Comparison of ENCODE assay signal across 1 mouse cellular context in genomic region chr11:69804652-69804940, GRCm38 (mm10).
TF ChIP-seq lines count a peak whose summit lies in the region.

No protein-coding gene starts in this region.

TF ChIP-seq in MEL, 35 proteins besides CTCF, POLR2A, EP300 and RAD21:
- no peak for TF ChIP-seq RCOR1 (IDR thresholded peaks at IDR 0.05; ENCODE audit: low read depth, low read length)
- no peak for TF ChIP-seq JUND (IDR thresholded peaks at IDR 0.05; ENCODE audit: low read depth, low read length)
- TF ChIP-seq SMC3 (IDR thresholded peaks at IDR 0.05; ENCODE audit: low read depth, low read length) = no peak
- no peak for TF ChIP-seq ZKSCAN1 (IDR thresholded peaks at IDR 0.05; ENCODE audit: low read depth, low read length)
- no peak for TF ChIP-seq CHD1 (IDR thresholded peaks at IDR 0.05; ENCODE audit: low read depth, low read length)
- TF ChIP-seq GATA1 (IDR thresholded peaks at IDR 0.05; ENCODE audit: low read depth, low read length) = no peak
- no peak for TF ChIP-seq MYC (IDR thresholded peaks at IDR 0.05; ENCODE audit: low read depth, low read length)
- TF ChIP-seq BHLHE40 (IDR thresholded peaks at IDR 0.05; ENCODE audit: borderline replicate concordance, low read depth, low read length) = no peak
- no peak for TF ChIP-seq POLR2AphosphoS5 (IDR thresholded peaks at IDR 0.05; ENCODE audit: borderline replicate concordance, low read depth, low read length)
- TF ChIP-seq HCFC1 (IDR thresholded peaks at IDR 0.05; ENCODE audit: low read depth, low read length) = no peak
- TF ChIP-seq MAX (IDR thresholded peaks at IDR 0.05; ENCODE audit: low read length) = no peak
- TF ChIP-seq ZC3H11A (IDR thresholded peaks at IDR 0.05; ENCODE audit: low read depth, low read length) = no peak
- no peak for TF ChIP-seq TAL1 (IDR thresholded peaks at IDR 0.05; ENCODE audit: low read length)
- TF ChIP-seq NELFE (IDR thresholded peaks at IDR 0.05; ENCODE audit: low read depth, low read length) = no peak; the same call in 1 of the 2 replicates
- TF ChIP-seq MXI1 (IDR thresholded peaks at IDR 0.05; ENCODE audit: low read depth, low read length) = no peak
- no peak for TF ChIP-seq UBTF (IDR thresholded peaks at IDR 0.05; ENCODE audit: borderline replicate concordance, insufficient read depth, low read depth, low read length)
- TF ChIP-seq MYB (IDR thresholded peaks at IDR 0.05; ENCODE audit: low read depth, low read length) = no peak
